Mouse (Mus musculus) A20 (cell line): ENCODE data around the gene Pdrg1.

ENCODE experiments used
- DNase-seq: peaks from one replicate; pipeline ENCODE4 v3.0.0-alpha.2; 2011; ENCODE audit warnings: low read depth, low spot score

The Pdrg1 gene

GRCm38 (mm10) chr2:153014758-153015593 is at the start of gene Pdrg1:
TSS of gene Pdrg1 (minus strand) at chr2:153015427.
- DNase-seq, result peak; percentile 94

GRCm38 (mm10) chr2:153064190-153064970 is 49.2 kb upstream of the Pdrg1 start:
- DNase-seq, result no peak

GRCm38 (mm10) chr2:153063394-153063793 is 48.2 kb upstream of the Pdrg1 start:
- DNase-seq, result no peak

- no peak for DNase-seq
These were observed 45.0 kb upstream of the Pdrg1 start for GRCm38 (mm10) chr2:153060216-153060615.

- DNase-seq, result no peak
These were observed 43.1 kb upstream of the Pdrg1 start for GRCm38 (mm10) chr2:153058365-153058764.

DNA sequence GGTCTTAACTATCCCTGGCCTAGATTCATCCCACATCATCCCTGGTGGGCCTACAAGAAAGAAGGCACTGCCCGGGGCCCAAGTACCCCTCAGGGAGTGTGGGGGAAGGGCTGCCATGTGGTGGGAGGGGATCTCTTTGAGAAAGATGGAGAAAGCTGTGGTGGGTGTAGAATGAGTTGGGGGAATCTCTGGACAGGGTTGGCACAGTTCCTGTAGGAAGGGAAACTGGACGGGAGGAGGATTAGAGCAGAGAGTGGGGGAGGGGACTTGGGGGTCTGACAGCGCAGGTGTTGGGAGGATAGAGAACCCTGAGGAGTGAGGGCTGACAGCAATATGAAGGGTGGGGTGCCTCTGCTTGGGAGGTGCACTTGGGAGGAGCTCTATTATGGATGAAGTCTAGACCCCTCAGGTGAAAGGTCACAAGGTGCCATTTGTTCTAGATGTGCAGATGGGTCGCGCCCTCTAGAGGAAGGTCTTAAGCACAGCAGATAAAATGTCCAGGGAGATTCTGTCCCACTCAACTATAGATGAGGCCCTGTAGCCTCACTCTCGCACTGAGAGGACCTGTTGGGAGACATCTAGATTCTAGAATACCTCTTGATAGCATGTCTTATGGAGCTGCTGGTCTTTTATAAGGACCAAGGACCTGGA is 40.2 kb upstream of the Pdrg1 start:
- peak; percentile 38 for DNase-seq

DNA sequence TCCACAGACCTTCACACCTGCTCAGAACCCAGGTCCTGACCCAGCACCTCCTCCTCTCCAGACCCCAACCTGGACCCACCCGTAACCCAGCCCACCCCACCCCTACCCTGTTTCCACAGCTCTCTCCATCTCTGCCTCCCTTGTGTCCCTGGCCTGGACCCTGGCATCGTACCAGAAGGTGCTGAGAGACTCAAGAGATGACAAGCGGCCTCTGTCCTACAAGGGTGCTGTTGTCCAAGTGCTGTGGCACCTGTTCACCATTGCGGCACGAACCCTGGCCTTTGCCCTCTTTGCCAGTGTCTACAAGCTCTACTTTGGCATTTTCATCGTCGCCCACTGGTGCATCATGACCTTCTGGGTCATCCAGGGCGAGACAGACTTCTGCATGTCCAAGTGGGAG is 38.7 kb upstream of the Pdrg1 start:
- no peak for DNase-seq

DNA sequence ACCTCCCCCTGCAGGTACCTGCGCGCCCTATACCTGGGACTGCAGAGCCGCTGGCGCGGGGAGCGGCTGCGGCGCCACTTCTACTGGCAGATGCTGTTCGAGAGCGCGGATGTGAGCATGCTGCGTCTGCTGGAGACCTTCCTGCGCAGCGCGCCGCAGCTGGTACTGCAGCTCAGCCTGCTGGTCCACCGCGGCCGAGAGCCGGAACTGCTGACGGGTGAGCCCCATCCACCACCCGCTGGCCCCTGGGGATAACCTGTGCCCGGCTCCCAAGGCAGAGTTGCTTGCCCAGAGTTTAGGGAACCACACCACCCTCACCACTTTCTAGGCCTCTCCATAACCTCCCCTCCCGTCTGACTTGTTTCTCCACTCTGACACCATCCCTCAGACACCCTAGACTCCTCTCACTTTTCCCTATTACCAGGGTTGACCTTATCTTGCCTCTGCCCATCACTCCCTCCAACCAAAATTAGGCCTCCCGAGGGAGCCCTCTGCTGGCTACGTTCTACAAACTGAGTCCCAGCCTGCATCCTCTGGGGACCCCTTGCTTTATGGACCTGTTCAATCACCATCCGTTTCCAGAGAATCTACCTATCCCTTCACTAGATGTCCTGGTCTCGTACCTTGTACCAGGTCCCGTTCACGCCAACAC is 37.6 kb upstream of the Pdrg1 start:
- DNase-seq, result no peak

DNA sequence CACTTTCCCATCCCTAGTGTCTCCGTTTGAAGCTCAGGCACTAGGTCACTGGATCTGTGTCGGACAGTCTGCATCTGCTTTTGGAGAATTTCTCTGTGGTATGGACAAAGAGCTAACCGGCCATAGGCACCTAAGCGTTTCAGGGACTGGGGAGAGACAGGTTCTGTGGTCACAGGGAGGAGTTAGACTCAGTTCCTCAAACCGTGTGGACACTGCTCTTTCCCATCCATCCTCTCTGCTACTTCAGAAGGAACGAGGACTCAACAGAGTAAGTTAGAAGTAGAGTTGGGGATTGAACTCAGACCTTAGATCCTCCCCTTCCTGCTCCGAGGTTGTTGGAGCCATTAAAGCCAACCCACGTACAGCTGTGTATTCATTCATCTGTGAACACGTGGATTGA is 36.3 kb upstream of the Pdrg1 start:
- DNase-seq, result peak; percentile 5

DNA sequence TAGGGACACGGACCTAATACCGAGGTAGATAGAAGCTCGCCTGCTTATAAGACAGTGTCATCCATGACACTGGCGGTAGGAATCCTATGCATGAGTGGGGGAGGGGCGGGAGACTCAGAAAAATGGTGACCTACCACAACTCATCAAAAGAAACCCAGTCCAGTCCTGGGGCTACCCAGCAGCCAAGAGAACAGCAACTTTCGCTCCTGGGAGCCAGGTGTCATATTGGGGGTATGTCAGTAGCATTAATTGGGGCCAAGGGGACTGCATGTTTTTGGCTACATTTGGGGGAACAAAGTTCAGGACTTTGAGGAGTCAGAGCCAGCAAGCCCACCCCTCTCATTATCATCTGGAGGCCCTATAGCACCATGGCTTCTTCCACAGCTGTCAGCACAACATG is 35.9 kb upstream of the Pdrg1 start:
- DNase-seq, result no peak

- no peak for DNase-seq
These were observed 34.8 kb upstream of the Pdrg1 start for GRCm38 (mm10) chr2:153049997-153050358.

- no peak for DNase-seq
These were observed 34.2 kb upstream of the Pdrg1 start for GRCm38 (mm10) chr2:153049288-153049996.

GRCm38 (mm10) chr2:153047828-153048465 is 32.7 kb upstream of the Pdrg1 start:
- peak; percentile 54 for DNase-seq

- DNase-seq, result no peak
These were observed 30.7 kb upstream of the Pdrg1 start for GRCm38 (mm10) chr2:153045884-153046299.

- no peak for DNase-seq
These were observed 28.7 kb upstream of the Pdrg1 start for GRCm38 (mm10) chr2:153043886-153044285.

- DNase-seq, result no peak
These were observed 21.5 kb upstream of the Pdrg1 start for GRCm38 (mm10) chr2:153036690-153037089.

GRCm38 (mm10) chr2:153033545-153034230 is 18.5 kb upstream of the Pdrg1 start:
- no peak for DNase-seq

GRCm38 (mm10) chr2:153032973-153033372 is 17.7 kb upstream of the Pdrg1 start:
- no peak for DNase-seq

DNA sequence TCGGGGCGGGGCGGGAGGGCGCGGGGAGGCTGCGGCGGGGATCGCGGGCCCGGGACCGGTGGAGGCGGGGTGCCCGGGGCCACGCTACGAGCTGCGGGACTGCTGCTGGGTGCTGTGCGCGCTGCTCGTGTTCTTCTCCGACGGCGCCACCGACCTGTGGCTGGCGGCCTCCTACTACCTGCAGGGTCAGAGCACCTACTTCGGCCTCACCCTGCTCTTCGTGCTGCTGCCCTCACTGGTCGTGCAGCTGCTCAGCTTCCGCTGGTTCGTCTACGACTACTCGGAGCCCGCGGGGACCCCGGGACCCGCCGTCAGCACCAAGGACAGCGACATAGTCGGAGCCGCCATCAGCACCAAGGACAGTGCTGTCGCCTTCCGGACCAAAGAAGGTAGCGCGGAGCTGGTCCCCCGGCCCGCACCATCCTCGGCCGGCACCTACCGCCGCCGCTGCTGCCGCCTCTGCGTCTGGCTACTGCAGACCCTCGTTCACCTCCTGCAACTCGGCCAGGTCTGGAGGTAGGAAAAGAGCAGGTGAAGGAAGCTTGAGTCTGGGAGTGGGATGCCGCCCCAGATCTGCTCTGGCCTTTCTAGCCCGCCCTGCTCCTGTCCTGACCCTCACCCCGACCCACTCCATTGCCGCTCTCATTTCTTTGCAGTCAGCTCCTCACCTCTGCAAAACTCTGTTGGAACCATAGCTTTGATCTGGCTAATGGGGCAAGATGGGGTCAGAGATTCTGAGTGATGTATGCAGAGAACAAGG is 17.0 kb upstream of the Pdrg1 start:
- no peak for DNase-seq
